Mouse (Mus musculus): ENCODE measurements around the gene Car7. TPM values are rescaled to one million over a fixed set of nuclear protein-coding genes. Genes with fewer than 3 reads are reported as not detected.

Gene Car7
- polyA plus RNA-seq, 1 experiment from 2014 or later: 2.2 TPM

DNA sequence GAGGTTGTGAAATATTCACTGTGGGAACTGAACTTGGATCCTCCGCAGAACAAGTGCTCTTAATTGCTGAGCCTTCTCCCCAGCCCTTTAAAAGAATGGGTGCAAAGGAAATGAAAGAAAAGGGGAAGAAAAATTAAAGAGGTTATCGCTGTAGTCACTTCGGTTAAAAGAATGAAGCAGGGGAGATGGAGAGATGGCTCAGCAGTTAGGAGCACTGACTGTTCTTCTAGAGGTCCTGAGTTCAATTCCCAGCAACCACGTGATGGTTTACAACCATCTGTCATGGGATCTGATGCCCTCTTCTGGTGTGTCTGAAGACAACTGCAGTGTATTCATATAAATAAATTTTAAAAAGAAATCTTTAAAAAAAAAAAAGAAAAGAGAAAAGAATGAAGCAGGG, 1.5 kb downstream of the Car7 start:
- Histone ChIP-seq H3K36me3 (replicated peaks; ENCODE audit: control insufficient read depth, insufficient read depth) (no peaks in the 10 kb centered on the region), H3K27me3 (ENCODE audit: control insufficient read depth, insufficient read depth, low read length) (peaks cover 25% of the 10 kb centered on the region), H3K4me2 (replicated peaks) (0 out of 2 replicates have a peak overlapping the region, but pooled peaks have one; percentile 49), H3K9me3 (ENCODE audit: control insufficient read depth, low read length) (no peaks in the 10 kb centered on the region), H3K9ac (no peak overlapping the region), H3K4me1 (replicated peaks; ENCODE audit: control insufficient read depth, insufficient read depth, low read length) (peaks cover 25% of the 10 kb centered on the region), H3K27ac (no peak overlapping the region), H3K4me3 (replicated peaks; ENCODE audit: low read length) (no peak overlapping the region)
- DNase-seq (ENCODE audit: low spot score) (no peak), ATAC-seq (ENCODE audit: low FRiP score) (no peak)
- 83% methylated on average over 4 of the region's 4 CpGs for WGBS

DNA sequence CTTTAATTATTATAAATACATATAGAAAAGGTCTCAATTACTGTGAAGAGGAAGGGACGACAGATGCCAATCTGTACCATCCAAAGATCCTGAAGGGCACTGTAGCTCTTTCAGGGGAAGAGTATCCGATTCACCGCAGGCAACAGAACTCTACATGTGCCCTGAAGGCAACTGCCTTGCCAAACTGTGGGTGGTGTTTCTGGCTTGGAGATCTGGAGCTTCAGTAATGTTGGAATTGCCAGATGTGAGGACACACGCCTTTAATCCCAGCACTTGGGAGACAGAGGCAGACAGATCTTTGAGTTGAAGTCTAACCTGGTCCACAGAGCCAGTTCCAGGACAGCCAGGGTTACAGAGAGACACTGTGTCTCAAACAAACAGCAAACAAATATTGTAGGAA, 4.4 kb downstream of the Car7 start:
- Histone ChIP-seq H3K27me3 (ENCODE audit: control insufficient read depth, insufficient read depth, low read length) (peaks cover 50% of the 10 kb centered on the region), H3K9ac (no peak overlapping the region), H3K36me3 (replicated peaks; ENCODE audit: control insufficient read depth, insufficient read depth) (no peaks in the 10 kb centered on the region), H3K4me2 (replicated peaks) (no peak overlapping the region), H3K4me3 (replicated peaks; ENCODE audit: low read length) (no peak overlapping the region), H3K4me1 (replicated peaks; ENCODE audit: control insufficient read depth, insufficient read depth, low read length) (peaks cover 20% of the 10 kb centered on the region), H3K27ac (no peak overlapping the region), H3K9me3 (ENCODE audit: control insufficient read depth, low read length) (no peaks in the 10 kb centered on the region)
- DNase-seq (ENCODE audit: low spot score) (no peak), ATAC-seq (ENCODE audit: low FRiP score) (no peak)
- WGBS: 89% methylated on average over 4 of the region's 4 CpGs

GRCm38 (mm10) chr8:104539566-104539965, 5.1 kb downstream of the Car7 start:
- Histone ChIP-seq H3K4me3 (replicated peaks; ENCODE audit: low read length) (no peak overlapping the region), H3K9me3 (ENCODE audit: control insufficient read depth, low read length) (no peaks in the 10 kb centered on the region), H3K36me3 (replicated peaks; ENCODE audit: control insufficient read depth, insufficient read depth) (no peaks in the 10 kb centered on the region), H3K4me1 (replicated peaks; ENCODE audit: control insufficient read depth, insufficient read depth, low read length) (peaks cover 20% of the 10 kb centered on the region), H3K27ac (no peak overlapping the region), H3K27me3 (ENCODE audit: control insufficient read depth, insufficient read depth, low read length) (peaks cover 50% of the 10 kb centered on the region), H3K4me2 (replicated peaks) (no peak overlapping the region), H3K9ac (no peak overlapping the region)
- DNase-seq (ENCODE audit: low spot score) (no peak), ATAC-seq (ENCODE audit: low FRiP score) (no peak)
- 82% methylated on average over 2 of the region's 2 CpGs for WGBS

DNA sequence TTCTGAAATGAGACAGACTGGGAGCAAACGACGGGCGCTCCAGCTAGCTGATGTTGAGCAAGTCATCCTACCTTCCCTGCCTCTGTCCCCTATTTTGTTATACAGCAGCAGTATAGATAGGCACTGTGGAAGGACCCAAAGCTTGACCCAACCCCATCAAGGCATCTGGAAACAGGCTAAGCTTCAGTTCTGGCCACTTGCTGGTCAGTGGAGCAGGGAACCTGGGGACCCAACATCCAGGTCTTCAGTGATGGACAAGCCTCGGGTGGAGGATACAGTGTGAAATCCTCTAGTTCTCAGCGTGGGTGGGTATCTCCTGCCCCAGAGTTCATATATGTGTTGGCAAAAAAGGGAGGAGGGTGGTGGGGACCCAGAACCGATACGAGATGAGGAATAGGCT, 5.7 kb downstream of the Car7 start:
- Histone ChIP-seq H3K9me3 (ENCODE audit: control insufficient read depth, low read length) (no peaks in the 10 kb centered on the region), H3K27me3 (ENCODE audit: control insufficient read depth, insufficient read depth, low read length) (peaks cover 50% of the 10 kb centered on the region), H3K4me2 (replicated peaks) (peak overlapping the region; percentile 91), H3K36me3 (replicated peaks; ENCODE audit: control insufficient read depth, insufficient read depth) (no peaks in the 10 kb centered on the region), H3K4me1 (replicated peaks; ENCODE audit: control insufficient read depth, insufficient read depth, low read length) (peaks cover 15% of the 10 kb centered on the region), H3K4me3 (replicated peaks; ENCODE audit: low read length) (peak overlapping the region; percentile 51), H3K9ac (0 out of 2 replicates have a peak overlapping the region, but pooled peaks have one; percentile 59), H3K27ac (no peak overlapping the region)
- ATAC-seq (ENCODE audit: low FRiP score) (0 out of 2 replicates have a peak, but pooled peaks have one; percentile 6), DNase-seq (ENCODE audit: low spot score) (no peak)
- 33% methylated on average over 7 of the region's 7 CpGs for WGBS

GRCm38 (mm10) chr8:104540710-104541514, 6.4 kb downstream of the Car7 start:
- H3K9ac ChIP-seq: peak overlapping the region; percentile 59
- H3K4me3 ChIP-seq (replicated peaks; ENCODE audit: low read length): peak overlapping the region; percentile 51
- no peaks in the 10 kb centered on the region for H3K36me3 ChIP-seq (replicated peaks; ENCODE audit: control insufficient read depth, insufficient read depth)
- peak overlapping the region; percentile 91 for H3K4me2 ChIP-seq (replicated peaks)
- H3K27ac ChIP-seq: no peak overlapping the region
- DNase-seq (ENCODE audit: low spot score) (no peak), ATAC-seq (ENCODE audit: low FRiP score) (peak; percentile 52; the same call in 1 of the 2 replicates)
- no peaks in the 10 kb centered on the region for H3K9me3 ChIP-seq (ENCODE audit: control insufficient read depth, low read length)
- under 1% methylated on average over 69 of the region's 76 CpGs for WGBS
- H3K4me1 ChIP-seq (replicated peaks; ENCODE audit: control insufficient read depth, insufficient read depth, low read length): peaks cover 14% of the 10 kb centered on the region
- H3K27me3 ChIP-seq (ENCODE audit: control insufficient read depth, insufficient read depth, low read length): peaks cover 50% of the 10 kb centered on the region

- Histone ChIP-seq H3K27me3 (ENCODE audit: control insufficient read depth, insufficient read depth, low read length) (peaks cover 50% of the 10 kb centered on the region), H3K4me3 (replicated peaks; ENCODE audit: low read length) (peak overlapping the region; percentile 51), H3K27ac (no peak overlapping the region), H3K9ac (peak overlapping the region; percentile 59), H3K4me1 (replicated peaks; ENCODE audit: control insufficient read depth, insufficient read depth, low read length) (peaks cover 14% of the 10 kb centered on the region), H3K9me3 (ENCODE audit: control insufficient read depth, low read length) (no peaks in the 10 kb centered on the region), H3K4me2 (replicated peaks) (peak overlapping the region; percentile 91), H3K36me3 (replicated peaks; ENCODE audit: control insufficient read depth, insufficient read depth) (no peaks in the 10 kb centered on the region)
- ATAC-seq (ENCODE audit: low FRiP score): no peak
- DNase-seq (ENCODE audit: low spot score): no peak
- 12% methylated on average over 8 of the region's 8 CpGs for WGBS
Measured at GRCm38 (mm10) chr8:104541515-104541880, 7.0 kb downstream of the Car7 start.

- Histone ChIP-seq H3K4me2 (replicated peaks) (no peak overlapping the region), H3K27me3 (ENCODE audit: control insufficient read depth, insufficient read depth, low read length) (peaks cover 50% of the 10 kb centered on the region)
- 13% methylated on average over 11 of the region's 11 CpGs for WGBS
Measured at GRCm38 (mm10) chr8:104542160-104542559, 7.7 kb downstream of the Car7 start.

DNA sequence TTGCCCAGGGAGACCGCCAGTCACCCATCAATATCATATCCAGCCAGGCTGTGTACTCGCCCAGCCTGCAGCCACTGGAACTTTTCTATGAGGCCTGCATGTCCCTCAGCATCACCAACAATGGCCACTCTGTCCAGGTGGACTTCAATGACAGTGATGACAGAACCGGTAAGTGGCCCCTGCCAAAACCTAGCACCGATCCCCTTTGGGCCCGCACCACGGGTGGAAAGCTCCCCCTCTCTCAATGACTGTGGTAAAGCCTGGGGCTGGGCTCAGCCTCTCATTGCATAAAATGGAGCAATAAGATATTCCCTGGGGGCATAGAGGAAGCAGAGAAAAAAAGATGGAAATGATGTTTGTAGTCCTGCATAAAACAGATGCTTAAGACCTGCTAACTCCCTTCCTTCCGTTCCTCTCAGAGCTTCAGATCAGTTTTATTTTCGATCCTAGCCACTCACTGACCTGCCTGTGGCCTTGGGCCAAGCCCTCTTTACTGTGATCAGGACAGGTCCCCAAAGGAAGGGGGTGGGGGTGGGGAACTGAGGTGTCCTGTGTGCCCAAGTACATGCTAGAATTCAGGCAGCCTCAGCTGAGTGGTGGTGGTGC, 9.1 kb downstream of the Car7 start:
- no peak overlapping the region for H3K4me3 ChIP-seq (replicated peaks; ENCODE audit: low read length)
- ATAC-seq (ENCODE audit: low FRiP score): no peak
- no peak overlapping the region for H3K9ac ChIP-seq
- H3K27ac ChIP-seq: no peak overlapping the region
- no peaks in the 10 kb centered on the region for H3K9me3 ChIP-seq (ENCODE audit: control insufficient read depth, low read length)
- DNase-seq (ENCODE audit: low spot score): no peak
- peaks cover 50% of the 10 kb centered on the region for H3K27me3 ChIP-seq (ENCODE audit: control insufficient read depth, insufficient read depth, low read length)
- WGBS: 84% methylated on average over 8 of the region's 8 CpGs
- no peak overlapping the region for H3K4me2 ChIP-seq (replicated peaks)
- H3K4me1 ChIP-seq (replicated peaks; ENCODE audit: control insufficient read depth, insufficient read depth, low read length): peaks cover 14% of the 10 kb centered on the region
- H3K36me3 ChIP-seq (replicated peaks; ENCODE audit: control insufficient read depth, insufficient read depth): no peaks in the 10 kb centered on the region

More at GRCm38 (mm10) chr8:104542160-104542559, 7.7 kb downstream of the Car7 start:
- H3K36me3 ChIP-seq (replicated peaks; ENCODE audit: control insufficient read depth, insufficient read depth): no peaks in the 10 kb centered on the region
- H3K4me3 ChIP-seq (replicated peaks; ENCODE audit: low read length): no peak overlapping the region
- DNase-seq (ENCODE audit: low spot score): no peak
- no peak overlapping the region for H3K9ac ChIP-seq
- peaks cover 14% of the 10 kb centered on the region for H3K4me1 ChIP-seq (replicated peaks; ENCODE audit: control insufficient read depth, insufficient read depth, low read length)
- no peak for ATAC-seq (ENCODE audit: low FRiP score)
- no peaks in the 10 kb centered on the region for H3K9me3 ChIP-seq (ENCODE audit: control insufficient read depth, low read length)
- H3K27ac ChIP-seq: no peak overlapping the region

DNA sequence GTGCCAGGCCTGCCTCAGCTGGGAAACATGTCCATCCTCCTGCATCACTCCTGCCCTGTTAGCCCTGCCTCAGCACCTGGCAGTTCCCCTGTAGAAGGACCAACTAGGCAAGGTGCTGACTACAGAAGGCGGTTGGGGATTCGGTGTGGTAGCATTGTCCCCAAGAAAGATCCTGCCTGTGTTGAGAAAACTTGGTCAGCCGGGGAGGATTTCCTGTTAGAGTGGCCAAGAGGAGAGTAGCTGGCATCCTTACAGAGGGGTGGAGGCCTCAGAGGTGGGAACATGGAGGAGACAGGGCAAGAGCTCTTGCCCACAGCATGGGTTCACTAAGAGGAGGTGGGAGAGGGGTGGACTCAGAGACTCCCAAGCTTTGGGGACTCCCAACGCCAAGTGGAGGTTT, 20.7 kb downstream of the Car7 start:
- WGBS: 86% methylated on average over 4 of the region's 4 CpGs
- Histone ChIP-seq H3K36me3 (replicated peaks; ENCODE audit: control insufficient read depth, insufficient read depth) (no peaks in the 10 kb centered on the region), H3K9ac (no peak overlapping the region), H3K27ac (no peak overlapping the region), H3K4me1 (replicated peaks; ENCODE audit: control insufficient read depth, insufficient read depth, low read length) (no peaks in the 10 kb centered on the region), H3K27me3 (ENCODE audit: control insufficient read depth, insufficient read depth, low read length) (no peaks in the 10 kb centered on the region), H3K9me3 (ENCODE audit: control insufficient read depth, low read length) (no peaks in the 10 kb centered on the region), H3K4me3 (replicated peaks; ENCODE audit: low read length) (no peak overlapping the region), H3K4me2 (replicated peaks) (no peak overlapping the region)
- no peak for DNase-seq (ENCODE audit: low spot score)
- ATAC-seq (ENCODE audit: low FRiP score): no peak
